Mouse (Mus musculus): Measurements from ENCODE around the gene Cables2.

Gene Cables2

GRCm38 (mm10) chr2:180255701-180256100, 17.6 kb downstream of the Cables2 start:
- DNase-seq (ENCODE audit: low read depth, low spot score), result no peak

- DNase-seq (ENCODE audit: low read depth, low spot score), result no peak
These were observed 18.7 kb downstream of the Cables2 start for GRCm38 (mm10) chr2:180254436-180255209.

GRCm38 (mm10) chr2:180251838-180252237, 21.5 kb downstream of the Cables2 start:
- DNase-seq (ENCODE audit: low read depth, low spot score), result no peak

- peak; percentile 83 for DNase-seq (ENCODE audit: low read depth, low spot score)
These were observed 22.2 kb downstream of the Cables2 start for GRCm38 (mm10) chr2:180250930-180251611.

GRCm38 (mm10) chr2:180248947-180249660, 24.2 kb downstream of the Cables2 start:
- DNase-seq (ENCODE audit: low read depth, low spot score), result no peak

GRCm38 (mm10) chr2:180247916-180248315, 25.4 kb downstream of the Cables2 start:
- DNase-seq (ENCODE audit: low read depth, low spot score), result no peak

- DNase-seq (ENCODE audit: low read depth, low spot score), result no peak
These were observed 30.2 kb downstream of the Cables2 start for GRCm38 (mm10) chr2:180243108-180243507.

- DNase-seq (ENCODE audit: low read depth, low spot score), result no peak
These were observed 34.7 kb downstream of the Cables2 start for GRCm38 (mm10) chr2:180238591-180238990.

GRCm38 (mm10) chr2:180237601-180238345, 35.5 kb downstream of the Cables2 start:
- DNase-seq (ENCODE audit: low read depth, low spot score), result no peak

- DNase-seq (ENCODE audit: low read depth, low spot score), result no peak
These were observed 36.4 kb downstream of the Cables2 start for GRCm38 (mm10) chr2:180236930-180237329.

GRCm38 (mm10) chr2:180236500-180236899, 36.8 kb downstream of the Cables2 start:
- DNase-seq (ENCODE audit: low read depth, low spot score), result no peak

GRCm38 (mm10) chr2:180235788-180236187, 37.5 kb downstream of the Cables2 start:
- no peak for DNase-seq (ENCODE audit: low read depth, low spot score)

GRCm38 (mm10) chr2:180234980-180235379, 38.3 kb downstream of the Cables2 start:
- DNase-seq (ENCODE audit: low read depth, low spot score), result no peak

- DNase-seq (ENCODE audit: low read depth, low spot score), result no peak
These were observed 38.9 kb downstream of the Cables2 start for GRCm38 (mm10) chr2:180234353-180234752.

- no peak for DNase-seq (ENCODE audit: low read depth, low spot score)
These were observed 40.0 kb downstream of the Cables2 start for GRCm38 (mm10) chr2:180233101-180233904.

GRCm38 (mm10) chr2:180230482-180230881, 42.8 kb downstream of the Cables2 start:
- DNase-seq (ENCODE audit: low read depth, low spot score), result no peak

- no peak for DNase-seq (ENCODE audit: low read depth, low spot score)
These were observed 44.2 kb downstream of the Cables2 start for GRCm38 (mm10) chr2:180229129-180229528.

- no peak for DNase-seq (ENCODE audit: low read depth, low spot score)
These were observed 44.7 kb downstream of the Cables2 start for GRCm38 (mm10) chr2:180228592-180228991.

- DNase-seq (ENCODE audit: low read depth, low spot score), result no peak
These were observed 45.2 kb downstream of the Cables2 start for GRCm38 (mm10) chr2:180228060-180228458.

GRCm38 (mm10) chr2:180227262-180228059, 45.8 kb downstream of the Cables2 start:
- peak; percentile 64 for DNase-seq (ENCODE audit: low read depth, low spot score)
